Mouse (Mus musculus) spleen, postnatal 36 days (tissue): ENCODE results near the gene Vmn2r41.
"Not testable (repeated sequence)": the region's sequence is repeated elsewhere in the genome, so short reads cannot be mapped to it uniquely, and the experiment has no call there.

Experiments used
- DNase-seq, 2 experiments: peaks; one replicate each; pipeline ENCODE4 v3.0.0; 2022; ENCODE audit warnings: low spot score in 2 of 2, mixed read lengths in 1 of 2

Gene Vmn2r41

DNA sequence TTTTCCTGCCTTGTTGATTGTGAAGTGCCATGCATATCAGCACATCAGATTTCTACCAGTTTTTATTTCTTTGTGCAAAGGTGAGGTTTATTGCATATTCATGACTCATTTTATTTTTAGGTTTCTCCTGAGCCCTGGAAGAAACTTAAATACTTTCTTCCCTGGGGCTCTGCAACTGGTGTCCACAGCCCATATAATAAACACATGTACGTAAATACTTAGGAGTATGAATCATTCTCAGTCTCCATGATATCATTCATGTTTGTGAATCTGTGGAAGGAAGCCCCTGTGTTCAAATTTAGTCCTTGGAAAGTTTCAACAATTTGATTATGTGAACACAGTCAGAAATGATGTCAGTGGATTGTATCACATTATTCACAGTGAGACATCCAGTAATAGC, at the start of gene Vmn2r41:
TSS of gene Vmn2r41 (minus strand) at position 101 of the 400 bp plus-strand sequence.
- DNase-seq = not testable (repeated sequence)

DNA sequence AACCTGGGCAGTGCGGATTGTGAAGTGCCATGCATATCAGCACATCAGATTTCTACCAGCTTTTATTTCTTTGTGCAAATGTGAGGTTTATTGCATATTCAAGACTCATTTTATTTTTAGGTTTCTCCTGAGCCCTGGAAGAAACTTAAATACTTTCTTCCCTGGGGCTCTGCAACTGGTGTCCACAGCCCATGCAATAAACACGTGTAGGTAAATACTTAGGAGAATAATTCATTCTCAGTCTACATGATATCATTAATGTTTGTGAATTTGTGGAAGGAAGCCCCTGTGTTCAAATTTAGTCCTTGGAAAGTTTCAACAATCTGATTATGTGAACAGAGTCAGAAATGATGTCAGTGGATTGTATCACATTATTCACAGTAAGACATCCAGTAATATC, 38.8 kb upstream of the Vmn2r41 start, which contains the start of gene Vmn2r42:
TSS of gene Vmn2r42 (minus strand) at position 101 of the 400 bp plus-strand sequence.
- DNase-seq = not testable (repeated sequence)

- peak; percentile 2 to 6 for DNase-seq
Observed at GRCm38 (mm10) chr7:8092871-8093270, 68.6 kb downstream of the Vmn2r41 start.
